Mouse (Mus musculus): ENCODE data around the gene Map3k5. TPM values are rescaled to one million over a fixed set of nuclear protein-coding genes. Genes with fewer than 3 reads are reported as not detected.

Map3k5 gene
- polyA plus RNA-seq, 1 experiment from 2014 or later: 3.0 TPM

DNA sequence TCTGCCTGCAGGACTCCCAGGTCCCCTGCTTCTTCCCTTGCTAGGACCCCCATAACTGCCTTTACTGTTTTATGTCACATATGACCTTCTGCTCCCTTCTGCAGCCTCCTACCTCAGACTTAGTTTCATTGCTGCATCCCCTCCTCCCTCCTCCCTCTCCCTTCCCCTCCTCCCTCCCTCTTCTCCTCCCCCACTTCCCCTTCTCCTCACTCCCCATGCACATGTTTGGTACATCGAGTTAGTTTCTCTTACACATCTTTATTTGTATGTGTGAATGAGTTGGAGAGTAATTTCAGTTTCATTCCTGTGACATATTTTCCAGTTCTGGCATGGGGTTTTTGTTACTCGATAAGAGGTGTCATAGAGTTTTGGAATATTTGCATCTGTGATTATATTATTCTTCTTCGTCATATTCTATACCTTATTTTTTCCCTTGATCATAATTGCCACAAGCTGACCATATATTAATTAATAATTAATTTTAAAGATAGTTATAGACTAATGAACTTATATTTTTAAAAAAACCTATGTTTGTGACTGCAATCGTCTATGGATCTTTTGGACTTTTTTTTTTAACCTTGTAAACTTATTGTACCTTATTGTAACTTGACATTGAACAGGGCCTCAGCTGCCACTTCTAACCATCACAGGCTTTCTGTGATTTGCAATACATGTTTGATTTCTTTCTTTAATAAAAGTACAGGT lies 65.6 kb downstream of the Map3k5 start:
- no peaks in the 10 kb centered on the region for H3K36me3 ChIP-seq
- WGBS: 70% methylated on average over 4 of the region's 4 CpGs
- no peak overlapping the region for H3K4me3 ChIP-seq (replicated peaks)
- 0 out of 2 replicates have a peak, but pooled peaks cover 2% of the 10 kb centered on the region for H3K9me3 ChIP-seq (replicated peaks)
- no peaks in the 10 kb centered on the region for H3K27me3 ChIP-seq
- ATAC-seq (replicated peaks; ENCODE audit: low FRiP score): no peak
- H3K4me2 ChIP-seq: no peak overlapping the region
- H3K27ac ChIP-seq: no peak overlapping the region
- H3K4me1 ChIP-seq: peaks cover 15% of the 10 kb centered on the region
- H3K9ac ChIP-seq: no peak overlapping the region

DNA sequence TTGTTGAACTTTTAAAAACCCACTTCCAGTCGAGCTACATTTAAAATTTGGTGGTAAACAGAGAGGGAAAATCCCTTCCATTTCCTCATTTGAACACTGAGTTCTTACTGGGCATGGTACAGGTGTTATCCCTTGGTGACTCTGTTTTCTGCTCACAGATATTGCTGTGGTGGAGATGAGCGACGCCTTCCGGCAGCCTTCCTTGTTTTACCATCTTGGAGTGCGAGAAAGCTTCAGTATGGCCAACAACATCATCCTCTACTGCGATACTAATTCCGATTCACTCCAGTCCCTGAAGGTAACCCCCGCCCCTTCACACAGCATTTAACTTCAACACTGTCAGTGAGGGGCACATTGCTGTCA lies 66.1 kb downstream of the Map3k5 start:
- Histone ChIP-seq H3K9me3 (replicated peaks) (0 out of 2 replicates have a peak, but pooled peaks cover 2% of the 10 kb centered on the region), H3K4me3 (replicated peaks) (no peak overlapping the region), H3K4me2 (no peak overlapping the region), H3K36me3 (no peaks in the 10 kb centered on the region), H3K27ac (no peak overlapping the region), H3K27me3 (no peaks in the 10 kb centered on the region), H3K9ac (no peak overlapping the region), H3K4me1 (peaks cover 10% of the 10 kb centered on the region; the same call in 1 of the 2 replicates)
- ATAC-seq (replicated peaks; ENCODE audit: low FRiP score): no peak
- 87% methylated on average over 8 of the region's 8 CpGs for WGBS

DNA sequence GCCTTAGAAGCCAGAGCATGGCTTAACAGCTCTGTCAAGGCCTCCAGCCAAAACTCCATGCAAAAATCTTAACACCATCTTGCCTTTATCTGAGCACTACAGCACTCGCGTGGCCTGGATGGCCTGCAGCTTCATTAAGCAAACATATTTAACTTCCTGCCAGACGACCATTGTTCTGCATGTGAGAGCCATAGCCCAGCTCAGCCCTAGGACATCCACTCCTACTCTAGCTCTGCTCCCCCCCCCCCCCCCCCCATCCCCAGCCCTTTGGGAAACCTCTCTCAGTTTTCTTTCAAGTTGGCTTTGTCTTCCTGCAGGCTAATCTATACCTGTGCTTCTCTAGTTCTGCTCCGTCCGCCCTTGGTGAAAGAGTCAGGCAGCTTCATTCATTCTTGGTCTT lies 67.7 kb downstream of the Map3k5 start:
- no peaks in the 10 kb centered on the region for H3K36me3 ChIP-seq
- no peak for ATAC-seq (replicated peaks; ENCODE audit: low FRiP score)
- 56% methylated on average over 5 of the region's 5 CpGs for WGBS

DNA sequence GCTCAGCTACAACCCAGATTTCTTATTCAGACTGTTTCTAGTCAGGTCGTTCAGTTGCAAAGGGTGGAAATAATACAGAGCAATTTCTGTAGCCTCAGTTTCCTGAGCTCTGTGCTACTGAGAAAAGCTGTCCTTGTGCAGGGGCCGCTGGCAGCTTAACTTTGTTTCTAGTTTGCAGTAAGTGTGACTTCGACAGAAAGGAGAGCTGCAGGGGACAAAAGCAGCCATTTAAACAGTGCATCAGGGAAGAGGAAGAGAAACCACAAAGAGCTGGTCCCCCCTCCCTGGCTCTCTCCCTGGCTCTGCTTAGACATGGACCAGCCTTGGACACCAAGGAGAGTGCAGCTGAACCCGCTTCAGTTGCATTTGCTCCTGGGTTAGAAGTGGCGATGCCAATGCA lies 68.7 kb downstream of the Map3k5 start:
- Histone ChIP-seq H3K9ac (no peak overlapping the region), H3K27me3 (no peaks in the 10 kb centered on the region), H3K27ac (no peak overlapping the region), H3K4me3 (replicated peaks) (no peak overlapping the region), H3K4me2 (no peak overlapping the region), H3K36me3 (no peaks in the 10 kb centered on the region), H3K4me1 (peaks cover 3% of the 10 kb centered on the region; the same call in 1 of the 2 replicates), H3K9me3 (replicated peaks) (no peaks in the 10 kb centered on the region)
- no peak for ATAC-seq (replicated peaks; ENCODE audit: low FRiP score)
- 66% methylated on average over 5 of the region's 5 CpGs for WGBS

More for the DNA sequence above, 67.7 kb downstream of the Map3k5 start:
- Histone ChIP-seq H3K9ac (no peak overlapping the region), H3K27me3 (no peaks in the 10 kb centered on the region), H3K4me1 (peaks cover 3% of the 10 kb centered on the region; the same call in 1 of the 2 replicates), H3K27ac (no peak overlapping the region), H3K4me2 (no peak overlapping the region), H3K9me3 (replicated peaks) (0 out of 2 replicates have a peak, but pooled peaks cover 2% of the 10 kb centered on the region), H3K4me3 (replicated peaks) (no peak overlapping the region)

DNA sequence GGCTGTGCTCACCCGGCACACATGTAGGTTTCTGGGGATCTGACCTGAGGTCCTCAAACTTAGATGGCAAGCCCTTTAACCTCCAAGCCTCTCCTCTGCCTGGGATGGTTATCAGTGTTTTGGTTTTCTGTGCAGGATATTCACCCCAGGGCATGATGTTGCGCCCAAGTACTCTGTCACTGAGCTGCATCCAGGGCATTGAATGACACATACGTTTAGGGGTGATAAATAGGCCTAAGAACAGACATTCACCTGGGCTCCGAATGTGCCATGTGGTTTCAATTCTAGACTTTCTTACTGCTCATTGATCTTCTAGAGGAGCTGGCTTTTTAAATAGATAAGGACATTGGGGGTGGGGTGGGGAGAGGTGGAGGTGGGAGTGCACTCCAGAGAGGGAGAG lies 70.5 kb downstream of the Map3k5 start:
- ATAC-seq (replicated peaks; ENCODE audit: low FRiP score): no peak
- Histone ChIP-seq H3K9ac (no peak overlapping the region), H3K27ac (no peak overlapping the region), H3K27me3 (no peaks in the 10 kb centered on the region), H3K4me1 (no peaks in the 10 kb centered on the region), H3K9me3 (replicated peaks) (no peaks in the 10 kb centered on the region), H3K36me3 (no peaks in the 10 kb centered on the region), H3K4me3 (replicated peaks) (no peak overlapping the region), H3K4me2 (no peak overlapping the region)
- WGBS: 79% methylated on average over 4 of the region's 4 CpGs

DNA sequence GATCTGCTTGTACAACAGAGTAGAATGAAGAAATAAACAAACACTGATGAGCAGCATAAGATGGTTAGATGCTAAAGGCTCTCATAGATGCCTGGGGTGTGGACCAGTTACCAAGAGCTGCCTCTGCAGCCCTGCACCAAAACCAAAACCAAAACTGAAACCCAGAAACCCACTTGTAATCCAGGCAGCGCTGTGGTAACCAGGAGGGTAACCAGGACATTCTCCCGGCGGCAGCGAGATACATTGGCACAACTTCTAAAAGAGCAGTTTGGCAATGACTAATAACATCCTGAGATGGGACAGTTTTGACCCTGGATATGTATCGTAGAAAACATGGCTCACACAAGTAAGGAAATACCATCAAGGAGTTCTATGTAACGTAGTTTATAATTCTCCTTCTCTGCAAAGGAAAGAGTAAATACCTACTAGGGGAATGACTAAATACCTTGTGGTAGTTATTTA lies 71.2 kb downstream of the Map3k5 start:
- Histone ChIP-seq H3K9me3 (replicated peaks) (no peaks in the 10 kb centered on the region), H3K4me1 (no peaks in the 10 kb centered on the region), H3K9ac (no peak overlapping the region), H3K4me2 (no peak overlapping the region), H3K4me3 (replicated peaks) (no peak overlapping the region), H3K27ac (no peak overlapping the region), H3K27me3 (no peaks in the 10 kb centered on the region), H3K36me3 (no peaks in the 10 kb centered on the region)
- WGBS: 93% methylated on average over 6 of the region's 6 CpGs
- ATAC-seq (replicated peaks; ENCODE audit: low FRiP score): no peak

DNA sequence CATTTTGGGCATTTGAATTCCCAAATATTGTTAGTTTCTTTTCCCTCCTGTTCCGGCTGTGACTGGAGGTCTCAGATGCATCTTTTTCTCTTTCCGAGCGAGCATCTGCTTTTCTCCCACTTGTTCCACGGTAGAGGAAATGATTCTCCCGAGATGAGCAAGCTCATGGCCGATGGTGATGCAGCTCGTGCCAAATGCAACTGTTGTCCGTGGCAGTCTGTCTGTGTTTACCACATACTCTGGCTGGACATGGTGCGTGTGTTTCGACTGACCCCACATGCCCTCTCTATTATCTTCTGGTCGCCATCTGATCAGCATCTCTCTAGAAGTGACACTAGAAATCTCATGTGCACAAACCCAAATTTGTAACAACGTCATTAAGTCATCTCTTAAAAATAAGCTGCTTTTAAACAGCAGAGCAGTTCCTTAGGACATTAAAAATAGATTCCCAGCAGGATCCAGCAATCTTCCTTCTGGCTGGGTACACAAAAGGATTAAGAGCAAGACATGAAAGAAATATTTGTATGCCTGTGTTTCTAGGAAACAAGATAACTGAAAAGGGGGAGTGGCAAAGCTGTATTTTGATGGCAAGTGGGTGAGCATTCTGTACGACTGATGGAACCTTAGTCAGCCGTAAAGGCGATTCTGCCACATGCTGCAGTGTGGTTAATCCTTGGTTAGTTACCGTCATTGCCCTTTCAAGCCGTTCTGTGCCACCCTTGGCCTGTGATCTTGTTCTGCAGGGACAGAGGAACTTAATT lies 72.2 kb downstream of the Map3k5 start:
- ATAC-seq (replicated peaks; ENCODE audit: low FRiP score): no peak
- Histone ChIP-seq H3K4me2 (no peak overlapping the region), H3K4me1 (no peaks in the 10 kb centered on the region), H3K27ac (no peak overlapping the region), H3K9ac (no peak overlapping the region), H3K9me3 (replicated peaks) (no peaks in the 10 kb centered on the region), H3K36me3 (no peaks in the 10 kb centered on the region), H3K27me3 (no peaks in the 10 kb centered on the region), H3K4me3 (replicated peaks) (no peak overlapping the region)
- WGBS: 74% methylated on average over 17 of the region's 17 CpGs

DNA sequence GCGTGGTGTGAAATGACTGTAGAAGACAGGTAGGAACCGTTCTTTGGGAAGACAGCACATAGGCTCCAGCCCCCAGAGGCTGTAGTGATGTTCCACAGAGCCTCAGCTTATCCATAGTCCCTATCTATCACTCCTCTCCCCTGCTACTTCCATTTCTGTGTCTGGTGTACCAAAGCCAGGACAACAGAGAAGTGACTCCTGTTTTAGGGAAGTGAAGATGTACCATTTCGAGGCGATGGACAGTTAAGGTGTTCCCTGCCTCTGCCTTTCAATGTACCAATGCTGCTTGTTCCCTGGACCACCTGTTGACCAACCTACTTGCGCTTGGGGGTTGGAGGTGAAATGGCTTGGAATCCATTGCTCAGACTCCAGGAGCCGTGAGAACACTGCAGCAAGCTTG lies 75.0 kb downstream of the Map3k5 start:
- Histone ChIP-seq H3K27ac (no peak overlapping the region), H3K4me2 (no peak overlapping the region), H3K4me3 (replicated peaks) (no peak overlapping the region), H3K27me3 (no peaks in the 10 kb centered on the region), H3K36me3 (no peaks in the 10 kb centered on the region), H3K9ac (no peak overlapping the region), H3K9me3 (replicated peaks) (no peaks in the 10 kb centered on the region), H3K4me1 (no peaks in the 10 kb centered on the region)
- ATAC-seq (replicated peaks; ENCODE audit: low FRiP score): no peak
- WGBS: 92% methylated on average over 6 of the region's 6 CpGs

DNA sequence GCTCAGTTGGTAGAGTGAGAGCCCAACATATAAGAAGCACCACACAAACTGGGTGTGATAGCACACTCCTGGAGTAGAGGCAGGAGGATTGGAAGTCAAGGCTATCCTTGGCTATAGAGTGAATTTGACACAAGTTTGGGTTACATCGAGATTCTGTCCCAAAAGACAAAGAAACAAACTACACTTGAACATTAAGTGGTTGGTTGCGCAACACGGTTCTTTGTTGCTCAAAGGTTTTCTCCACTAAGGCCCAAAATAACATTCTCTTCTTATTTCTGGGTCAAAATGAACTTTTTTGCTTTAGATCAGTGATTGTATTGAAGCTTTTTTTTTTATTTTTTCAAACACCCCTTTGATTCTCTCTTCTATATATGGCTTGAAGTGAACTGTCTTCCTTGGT lies 75.7 kb downstream of the Map3k5 start:
- Histone ChIP-seq H3K4me2 (no peak overlapping the region), H3K4me3 (replicated peaks) (no peak overlapping the region), H3K9me3 (replicated peaks) (no peaks in the 10 kb centered on the region), H3K27me3 (no peaks in the 10 kb centered on the region), H3K9ac (no peak overlapping the region), H3K4me1 (no peaks in the 10 kb centered on the region), H3K27ac (no peak overlapping the region), H3K36me3 (no peaks in the 10 kb centered on the region)
- no peak for ATAC-seq (replicated peaks; ENCODE audit: low FRiP score)
- WGBS: 96% methylated on average over 3 of the region's 3 CpGs

DNA sequence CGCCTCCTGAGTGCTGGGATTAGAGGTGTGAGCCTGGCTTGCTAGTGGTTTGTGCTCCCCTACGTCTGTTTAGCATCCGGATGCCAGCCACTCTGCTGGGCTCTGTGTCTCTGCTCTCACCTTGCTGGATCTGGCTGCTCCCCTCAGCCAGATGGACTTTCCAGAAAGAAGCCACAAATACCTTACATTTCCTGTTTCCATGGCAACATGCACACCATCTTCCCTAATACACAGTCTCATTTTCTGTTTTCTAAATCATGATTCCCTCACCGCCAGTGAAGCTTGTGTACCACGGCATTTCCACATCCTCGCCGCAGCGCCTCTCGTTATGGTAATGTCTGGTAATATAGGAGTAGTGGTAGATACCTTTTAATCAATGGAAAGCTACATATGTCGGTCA lies 84.1 kb downstream of the Map3k5 start:
- H3K4me2 ChIP-seq: no peak overlapping the region
- H3K4me3 ChIP-seq (replicated peaks): no peak overlapping the region
- no peaks in the 10 kb centered on the region for H3K27me3 ChIP-seq
- WGBS: 95% methylated on average over 10 of the region's 10 CpGs
- 0 out of 2 replicates have a peak, but pooled peaks cover 10% of the 10 kb centered on the region for H3K36me3 ChIP-seq
- peaks cover 23% of the 10 kb centered on the region for H3K4me1 ChIP-seq
- ATAC-seq (replicated peaks; ENCODE audit: low FRiP score): no peak
- H3K9me3 ChIP-seq (replicated peaks): peaks cover 13% of the 10 kb centered on the region
- H3K9ac ChIP-seq: no peak overlapping the region
- H3K27ac ChIP-seq: no peak overlapping the region

DNA sequence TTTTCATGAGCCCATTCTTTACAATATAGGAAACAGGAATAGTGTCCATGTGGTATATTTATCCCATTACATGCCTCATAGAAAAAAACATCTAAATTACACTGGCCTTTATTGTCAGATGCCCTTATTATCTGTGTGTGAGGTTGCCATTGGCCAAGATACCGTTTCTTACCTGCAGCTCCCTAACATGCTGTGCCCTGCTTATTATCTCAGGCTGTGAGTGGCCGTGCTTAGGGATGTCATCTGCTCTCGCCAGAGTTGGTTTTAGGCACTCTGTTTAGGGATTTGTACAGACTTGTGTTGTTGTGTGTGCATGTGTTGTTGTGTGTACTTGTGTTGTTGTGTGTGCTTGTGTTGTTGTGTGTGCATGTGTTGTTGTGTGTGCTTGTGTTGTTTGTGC lies 84.5 kb downstream of the Map3k5 start:
- ATAC-seq (replicated peaks; ENCODE audit: low FRiP score): no peak
- Histone ChIP-seq H3K4me3 (replicated peaks) (no peak overlapping the region), H3K4me2 (no peak overlapping the region), H3K36me3 (0 out of 2 replicates have a peak, but pooled peaks cover 10% of the 10 kb centered on the region), H3K9ac (no peak overlapping the region), H3K4me1 (peaks cover 26% of the 10 kb centered on the region), H3K27ac (no peak overlapping the region), H3K27me3 (no peaks in the 10 kb centered on the region), H3K9me3 (replicated peaks) (peaks cover 13% of the 10 kb centered on the region)
- 91% methylated on average over 3 of the region's 3 CpGs for WGBS

DNA sequence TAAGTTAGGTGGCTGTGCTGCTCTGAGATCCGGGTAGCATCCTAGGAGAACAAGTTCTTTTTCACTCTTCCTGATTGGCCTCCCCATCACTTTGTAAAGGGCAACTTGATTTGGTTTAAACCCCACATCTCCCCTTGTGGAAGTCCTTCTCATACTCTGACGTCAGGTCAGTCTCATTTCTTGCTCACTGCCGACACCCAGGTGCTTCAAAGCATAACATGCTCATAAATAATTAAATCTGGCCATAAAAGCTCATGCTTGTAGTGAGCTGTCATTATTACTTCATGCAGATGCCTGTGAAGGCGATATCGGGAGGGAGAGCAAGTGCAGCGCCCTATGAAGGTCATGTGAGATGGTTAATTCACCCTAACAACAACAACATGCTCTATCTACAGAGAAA lies 87.0 kb downstream of the Map3k5 start:
- Histone ChIP-seq H3K4me2 (no peak overlapping the region), H3K27me3 (no peaks in the 10 kb centered on the region), H3K4me1 (peaks cover 30% of the 10 kb centered on the region), H3K9ac (no peak overlapping the region), H3K36me3 (0 out of 2 replicates have a peak, but pooled peaks cover 10% of the 10 kb centered on the region), H3K27ac (no peak overlapping the region), H3K4me3 (replicated peaks) (no peak overlapping the region), H3K9me3 (replicated peaks) (peaks cover 13% of the 10 kb centered on the region)
- ATAC-seq (replicated peaks; ENCODE audit: low FRiP score): no peak
- 61% methylated on average over 6 of the region's 6 CpGs for WGBS

Data from kidney, embryonic 15.5 days (tissue).